8 mouse cellular contexts compared by ENCODE assay signal in the genomic region with DNA sequence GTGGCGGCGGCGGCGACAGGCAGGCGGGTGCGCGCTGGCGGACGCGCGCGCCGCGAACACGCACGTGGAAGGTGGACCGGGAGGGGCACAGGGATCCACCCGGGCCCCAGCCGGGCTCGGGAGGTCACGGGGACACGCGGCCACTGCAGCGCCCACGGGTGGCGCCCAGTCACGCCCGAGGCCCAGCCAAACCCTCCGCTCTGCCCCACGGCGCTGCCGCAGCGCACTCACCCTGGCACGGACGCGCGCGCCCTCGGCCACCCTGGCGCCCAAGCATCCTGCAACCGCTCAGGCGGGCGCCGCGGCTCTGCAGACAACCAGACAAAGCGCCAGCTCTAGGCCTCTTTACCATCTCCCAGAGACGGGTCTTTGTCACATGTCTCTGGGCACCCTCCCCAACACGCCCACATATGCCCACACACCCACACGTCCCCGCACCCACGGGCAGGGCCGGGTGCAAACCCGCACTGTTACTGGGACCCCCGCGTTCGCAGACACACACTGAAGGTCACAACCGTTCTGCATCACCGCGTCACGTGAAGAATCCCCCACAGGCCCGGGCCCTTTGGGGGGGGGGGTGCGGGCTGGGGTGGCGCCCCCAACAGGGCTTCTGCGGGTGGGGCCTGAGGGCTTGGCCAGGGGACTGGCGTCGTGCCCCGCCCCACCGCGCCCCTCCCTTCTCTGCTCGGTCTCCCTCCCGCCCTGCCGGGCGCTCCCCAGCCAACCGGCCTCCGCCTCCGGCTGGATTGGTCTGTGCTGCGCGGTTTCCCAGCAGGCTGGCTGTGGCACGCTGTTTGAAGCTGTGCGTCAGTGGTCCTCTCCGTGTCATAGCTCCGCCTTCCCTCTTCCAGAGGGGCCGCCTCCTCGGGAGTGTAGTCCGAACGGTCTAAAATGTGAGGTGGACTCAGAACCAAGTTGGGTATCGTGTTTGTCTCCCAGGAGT. TPM values are rescaled to one million over a fixed set of nuclear protein-coding genes. Genes with fewer than 3 reads are reported as not detected.
DNase-seq lines count a peak whose midpoint lies in the region; ATAC-seq and TF ChIP-seq lines count a peak whose summit lies in the region.

A gene (minus strand): TSS at position 517 of the 943 bp plus-strand sequence.

- H3K27ac ChIP-seq in gastrocnemius, adult 2 months, result peak within 1 kb of the TSS; percentile 83
- H3K27ac ChIP-seq in hindbrain, embryonic 16.5 days (ENCODE audit: low read depth, low read length), result peak within 1 kb of the TSS; percentile 94

- H3K36me3 ChIP-seq in hindbrain, embryonic 16.5 days (ENCODE audit: control insufficient read depth, insufficient read depth, low read length), result peaks cover 20% of the 10 kb centered on the region

- 0 out of 2 replicates have a peak, but pooled peaks cover 2% of the 10 kb centered on the region for H3K27me3 ChIP-seq in hindbrain, embryonic 16.5 days (replicated peaks; ENCODE audit: control insufficient read depth, insufficient read depth, low read length)

- peak within 1 kb of the TSS; percentile 98 for H3K9ac ChIP-seq in hindbrain, embryonic 16.5 days (ENCODE audit: low read depth, low read length)

- ATAC-seq in common myeloid progenitor, adult 5-6 weeks (replicated peaks; ENCODE audit: low read depth, poor library complexity, severe bottlenecking), result peak; percentile 90
- peak; percentile 93 for ATAC-seq in hindbrain, embryonic 16.5 days

- DNase-seq in WW6 (ENCODE audit: low read depth, low spot score), result peak; percentile 76
- DNase-seq in gastrocnemius, adult 2 months, result peak; percentile 89
- DNase-seq in left cerebral cortex, adult 11 months (ENCODE audit: low spot score), result peak; percentile 85
- DNase-seq in lung, postnatal 36 days, result peak; percentile 89
- DNase-seq in right cerebral cortex, postnatal 10 days (ENCODE audit: low spot score in 2 of 2), result peak; percentile 95 to 96
- peak; percentile 52 to 77 for DNase-seq in urinary bladder, postnatal 36 days (ENCODE audit: low spot score in 2 of 2)

- H3K4me3 ChIP-seq in gastrocnemius, adult 2 months, result peak within 1 kb of the TSS; percentile 88
- H3K4me3 ChIP-seq in hindbrain, embryonic 16.5 days (ENCODE audit: low read length), result peak within 1 kb of the TSS; percentile 92

- no peaks in the 10 kb centered on the region for H3K9me3 ChIP-seq in hindbrain, embryonic 16.5 days (ENCODE audit: control insufficient read depth, low read length)

- H3K4me1 ChIP-seq in hindbrain, embryonic 16.5 days (ENCODE audit: control insufficient read depth, insufficient read depth, low read depth, low read length), result peaks cover 32% of the 10 kb centered on the region

- TF ChIP-seq CTCF in gastrocnemius, adult 2 months (IDR thresholded peaks at IDR 0.05), result peak; percentile 30

- WGBS in hindbrain, embryonic 16.5 days, result under 1% methylated on average over 74 of the region's 87 CpGs

- intact Hi-C loops in gastrocnemius, adult 2 months (cut with DNase I), result no loop called here

- peak within 1 kb of the TSS; percentile 89 for H3K4me2 ChIP-seq in hindbrain, embryonic 16.5 days (ENCODE audit: low read length)

RNA-seq across cellular contexts. Expression of the gene that starts here (rescaled TPM):
- total RNA-seq in common myeloid progenitor, adult 5-6 weeks (2017), result 2.6 and 2.9 TPM in 2 replicates
- total RNA-seq in gastrocnemius, adult 2 months (2021), result 1 to 10 TPM; 1.5 to 1.6 TPM
- polyA plus RNA-seq in hindbrain, embryonic 16.5 days (2015; fragmentation: Nextera tagmentation; extraction: Ambion mirVana), result 8.0 and 10.5 TPM in 2 replicates

Comparison
In these comparisons a context has a peak if more than half of its experiments do, and no peak if none do; other contexts are left out.
1. Peak in every context shown above with its lines: DNase-seq, ATAC-seq, H3K4me3 ChIP-seq and H3K27ac ChIP-seq.